Mouse (Mus musculus): ENCODE measurements around the gene Pard3. TPM values are rescaled to one million over a fixed set of nuclear protein-coding genes. Genes with fewer than 3 reads are reported as not detected.

The Pard3 gene
- polyA plus RNA-seq, 1 experiment from 2014 or later, result 54.3 TPM

- Histone ChIP-seq H3K9ac (no peak overlapping the region), H3K27ac (peak overlapping the region; percentile 57; the same call in 1 of the 2 replicates), H3K4me3 (no peak overlapping the region), H3K9me3 (no peaks in the 10 kb centered on the region), H3K4me2 (replicated peaks) (no peak overlapping the region), H3K36me3 (no peaks in the 10 kb centered on the region), H3K27me3 (no peaks in the 10 kb centered on the region), H3K4me1 (peaks cover 35% of the 10 kb centered on the region)
- peak; percentile 78; the same call in 1 of the 2 replicates for ATAC-seq (ENCODE audit: insufficient number of reproducible peaks, insufficient read depth, low FRiP score, low TSS enrichment)
- 45% methylated on average over 4 of the region's 4 CpGs for WGBS
Measured at GRCm38 (mm10) chr8:127214748-127215433, 151.2 kb downstream of the Pard3 start.

DNA sequence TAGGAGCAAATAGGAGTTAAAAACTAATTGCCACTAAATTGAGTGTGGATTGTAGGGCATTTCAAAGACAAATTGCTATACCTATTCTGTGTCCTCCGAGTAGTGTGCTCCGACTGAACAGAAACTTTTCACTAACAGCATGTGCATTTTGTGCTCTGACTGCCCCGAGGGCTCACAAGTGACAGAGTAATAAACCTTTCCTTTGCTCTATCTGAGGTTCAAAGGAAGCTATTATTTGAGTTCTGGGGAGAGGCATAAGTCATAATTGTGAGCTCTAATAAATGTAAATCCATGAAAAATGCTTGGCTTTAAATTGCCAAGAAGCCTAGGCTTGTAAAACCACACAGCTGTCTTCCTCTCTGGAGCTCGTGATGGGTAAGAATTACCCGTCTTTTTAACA, 156.5 kb downstream of the Pard3 start:
- WGBS, result 49% methylated on average over 5 of the region's 5 CpGs
- H3K4me3 ChIP-seq, result no peak overlapping the region
- H3K9me3 ChIP-seq, result no peaks in the 10 kb centered on the region
- no peak overlapping the region for H3K27ac ChIP-seq
- peaks cover 16% of the 10 kb centered on the region for H3K4me1 ChIP-seq
- H3K4me2 ChIP-seq (replicated peaks), result no peak overlapping the region
- no peak for ATAC-seq (ENCODE audit: insufficient number of reproducible peaks, insufficient read depth, low FRiP score, low TSS enrichment)
- H3K27me3 ChIP-seq, result no peaks in the 10 kb centered on the region
- H3K9ac ChIP-seq, result no peak overlapping the region
- no peaks in the 10 kb centered on the region for H3K36me3 ChIP-seq

DNA sequence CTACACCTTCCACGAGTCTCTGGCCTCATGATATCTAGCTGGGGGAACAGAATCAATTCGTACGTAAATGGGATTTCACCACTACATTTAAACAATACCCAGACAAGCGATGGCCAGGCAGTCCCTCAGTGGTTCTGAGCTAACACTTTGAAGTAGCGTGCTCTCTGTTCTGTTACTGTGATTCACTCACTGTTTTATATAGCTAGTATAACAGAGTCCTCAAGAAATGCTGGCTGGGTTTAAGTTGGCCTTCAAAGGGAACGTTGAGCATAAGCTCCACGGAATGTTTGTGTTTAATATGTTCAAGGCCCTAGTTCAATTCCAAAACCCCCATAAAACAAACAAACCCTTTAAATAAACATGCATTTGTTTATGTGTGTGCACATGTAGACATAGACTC, 156.9 kb downstream of the Pard3 start:
- Histone ChIP-seq H3K27me3 (no peaks in the 10 kb centered on the region), H3K36me3 (no peaks in the 10 kb centered on the region), H3K27ac (no peak overlapping the region), H3K4me2 (replicated peaks) (no peak overlapping the region), H3K9ac (no peak overlapping the region), H3K9me3 (no peaks in the 10 kb centered on the region), H3K4me1 (peaks cover 12% of the 10 kb centered on the region), H3K4me3 (no peak overlapping the region)
- WGBS, result 72% methylated on average over 7 of the region's 7 CpGs
- ATAC-seq (ENCODE audit: insufficient number of reproducible peaks, insufficient read depth, low FRiP score, low TSS enrichment), result no peak

GRCm38 (mm10) chr8:127222361-127222760, 158.7 kb downstream of the Pard3 start:
- no peak overlapping the region for H3K9ac ChIP-seq
- no peaks in the 10 kb centered on the region for H3K9me3 ChIP-seq
- no peak overlapping the region for H3K4me3 ChIP-seq
- H3K4me1 ChIP-seq, result 0 out of 2 replicates have a peak, but pooled peaks cover 8% of the 10 kb centered on the region
- H3K27ac ChIP-seq, result no peak overlapping the region
- no peak for ATAC-seq (ENCODE audit: insufficient number of reproducible peaks, insufficient read depth, low FRiP score, low TSS enrichment)
- H3K4me2 ChIP-seq (replicated peaks), result no peak overlapping the region
- H3K27me3 ChIP-seq, result no peaks in the 10 kb centered on the region
- no peaks in the 10 kb centered on the region for H3K36me3 ChIP-seq
- 59% methylated on average over 3 of the region's 3 CpGs for WGBS

- H3K27me3 ChIP-seq, result no peaks in the 10 kb centered on the region
- 61% methylated on average over 1 of the region's 1 CpGs for WGBS
- no peak for ATAC-seq (ENCODE audit: insufficient number of reproducible peaks, insufficient read depth, low FRiP score, low TSS enrichment)
- H3K36me3 ChIP-seq, result no peaks in the 10 kb centered on the region
- no peak overlapping the region for H3K9ac ChIP-seq
- H3K27ac ChIP-seq, result no peak overlapping the region
- H3K9me3 ChIP-seq, result no peaks in the 10 kb centered on the region
- no peak overlapping the region for H3K4me2 ChIP-seq (replicated peaks)
- H3K4me1 ChIP-seq, result peaks cover 20% of the 10 kb centered on the region
- H3K4me3 ChIP-seq, result no peak overlapping the region
Measured at GRCm38 (mm10) chr8:127226996-127227395, 163.3 kb downstream of the Pard3 start.

DNA sequence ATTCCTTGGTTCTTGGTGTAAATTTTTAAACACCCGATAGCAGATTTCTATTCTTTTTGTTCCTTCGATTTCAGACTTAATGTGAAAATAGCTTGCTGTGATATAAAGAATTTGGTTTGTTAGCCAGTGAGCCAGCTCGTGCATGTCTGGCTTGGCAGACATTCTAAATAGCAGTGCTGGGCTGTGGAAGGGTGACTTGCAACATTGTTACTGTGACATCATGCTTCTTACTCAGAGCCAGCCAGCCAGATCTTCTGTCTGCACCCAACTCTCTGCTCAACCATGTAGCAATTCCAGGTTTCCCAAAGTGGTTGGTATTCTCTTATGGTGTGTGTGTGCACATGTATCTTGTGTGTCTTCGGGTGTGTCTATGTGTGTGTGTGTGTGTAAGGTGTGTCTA, 163.7 kb downstream of the Pard3 start:
- Histone ChIP-seq H3K4me3 (no peak overlapping the region), H3K36me3 (no peaks in the 10 kb centered on the region), H3K4me2 (replicated peaks) (no peak overlapping the region), H3K27me3 (no peaks in the 10 kb centered on the region), H3K9me3 (no peaks in the 10 kb centered on the region), H3K4me1 (peaks cover 20% of the 10 kb centered on the region), H3K27ac (no peak overlapping the region), H3K9ac (no peak overlapping the region)
- WGBS, result 90% methylated on average over 4 of the region's 4 CpGs
- ATAC-seq (ENCODE audit: insufficient number of reproducible peaks, insufficient read depth, low FRiP score, low TSS enrichment), result no peak

DNA sequence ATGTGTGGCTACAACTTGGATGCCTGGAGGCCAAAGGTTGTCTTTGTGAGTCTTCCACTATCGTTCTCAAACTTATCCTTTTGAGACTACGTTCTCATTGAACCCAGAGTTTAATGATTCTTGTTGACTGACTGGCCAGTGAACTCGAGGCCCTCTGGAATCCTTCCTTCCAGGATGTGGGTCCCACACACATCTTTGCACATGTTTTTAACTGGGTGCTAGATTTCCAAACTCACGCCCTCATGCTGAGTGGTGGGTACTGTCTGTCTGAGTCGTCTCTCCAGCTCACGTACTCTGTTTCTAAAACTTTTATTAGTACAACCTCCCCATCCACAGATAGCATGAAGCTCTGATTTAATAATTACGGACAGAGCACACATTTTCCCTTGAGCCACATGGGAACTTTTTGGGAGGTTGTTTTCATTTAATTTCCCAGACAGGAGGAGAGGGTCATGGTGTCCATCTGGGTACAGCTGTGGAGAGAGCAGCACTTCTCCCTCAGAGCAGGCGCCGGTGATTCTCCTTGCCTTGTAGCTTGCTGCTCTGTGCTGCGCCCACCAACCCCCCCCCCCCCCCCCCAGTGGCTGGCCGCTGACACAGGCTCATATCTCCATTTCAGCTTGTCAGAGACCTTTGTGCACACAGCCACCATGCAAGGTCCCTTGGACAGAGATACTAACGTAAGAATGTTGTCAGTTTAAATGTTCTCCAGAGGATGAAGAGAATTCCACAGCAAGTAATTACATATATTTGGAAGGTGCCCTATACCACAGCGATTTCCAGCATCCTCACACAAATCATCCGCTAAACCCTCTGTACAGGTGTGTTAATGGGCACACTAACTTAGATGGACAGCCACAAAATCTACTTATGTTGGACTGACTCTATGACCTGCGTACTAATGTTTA, 165.9 kb downstream of the Pard3 start:
- Histone ChIP-seq H3K9me3 (no peaks in the 10 kb centered on the region), H3K4me1 (peaks cover 20% of the 10 kb centered on the region), H3K27me3 (no peaks in the 10 kb centered on the region), H3K4me3 (no peak overlapping the region), H3K9ac (no peak overlapping the region), H3K27ac (no peak overlapping the region), H3K36me3 (no peaks in the 10 kb centered on the region), H3K4me2 (replicated peaks) (no peak overlapping the region)
- no peak for ATAC-seq (ENCODE audit: insufficient number of reproducible peaks, insufficient read depth, low FRiP score, low TSS enrichment)
- 66% methylated on average over 15 of the region's 15 CpGs for WGBS

- no peak overlapping the region for H3K4me2 ChIP-seq (replicated peaks)
Measured at GRCm38 (mm10) chr8:127230233-127230595, 166.5 kb downstream of the Pard3 start.

DNA sequence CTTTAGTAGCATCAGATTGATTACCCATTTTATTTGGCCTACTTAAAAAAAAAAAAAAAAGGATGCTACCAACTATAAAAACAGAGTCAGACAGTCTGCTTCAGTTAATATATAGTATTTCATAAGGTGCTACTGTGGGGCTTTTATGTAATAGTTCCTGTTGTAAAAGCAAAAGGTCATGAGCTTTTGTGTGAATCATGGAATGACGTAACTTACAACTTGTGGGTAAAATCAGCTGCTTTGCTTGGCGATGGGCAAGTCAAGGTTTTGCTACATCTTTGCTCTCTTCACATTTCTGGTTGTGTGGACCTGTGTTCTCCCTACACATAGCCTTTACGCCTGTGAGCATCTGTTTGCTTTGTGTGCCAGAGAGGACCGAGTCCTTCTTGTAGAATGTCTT, 179.7 kb downstream of the Pard3 start:
- Histone ChIP-seq H3K4me3 (no peak overlapping the region), H3K9me3 (no peaks in the 10 kb centered on the region), H3K9ac (no peak overlapping the region), H3K4me2 (replicated peaks) (no peak overlapping the region), H3K27me3 (no peaks in the 10 kb centered on the region), H3K36me3 (no peaks in the 10 kb centered on the region), H3K4me1 (0 out of 2 replicates have a peak, but pooled peaks cover 3% of the 10 kb centered on the region), H3K27ac (no peak overlapping the region)
- 92% methylated on average over 4 of the region's 4 CpGs for WGBS
- ATAC-seq (ENCODE audit: insufficient number of reproducible peaks, insufficient read depth, low FRiP score, low TSS enrichment), result no peak

More at GRCm38 (mm10) chr8:127230233-127230595, 166.5 kb downstream of the Pard3 start:
- Histone ChIP-seq H3K4me1 (peaks cover 20% of the 10 kb centered on the region), H3K9me3 (no peaks in the 10 kb centered on the region), H3K36me3 (no peaks in the 10 kb centered on the region), H3K9ac (no peak overlapping the region), H3K4me3 (no peak overlapping the region), H3K27ac (no peak overlapping the region), H3K27me3 (no peaks in the 10 kb centered on the region)
- 55% methylated on average over 8 of the region's 8 CpGs for WGBS
- no peak for ATAC-seq (ENCODE audit: insufficient number of reproducible peaks, insufficient read depth, low FRiP score, low TSS enrichment)

- H3K4me2 ChIP-seq (replicated peaks), result no peak overlapping the region
- H3K27ac ChIP-seq, result no peak overlapping the region
- H3K9me3 ChIP-seq, result no peaks in the 10 kb centered on the region
- no peak overlapping the region for H3K4me3 ChIP-seq
- 91% methylated on average over 11 of the region's 11 CpGs for WGBS
- no peaks in the 10 kb centered on the region for H3K27me3 ChIP-seq
- H3K4me1 ChIP-seq, result 0 out of 2 replicates have a peak, but pooled peaks cover 3% of the 10 kb centered on the region
- no peaks in the 10 kb centered on the region for H3K36me3 ChIP-seq
- no peak overlapping the region for H3K9ac ChIP-seq
- no peak for ATAC-seq (ENCODE audit: insufficient number of reproducible peaks, insufficient read depth, low FRiP score, low TSS enrichment)
Measured at GRCm38 (mm10) chr8:127243841-127244240, 180.1 kb downstream of the Pard3 start.

- peaks cover 23% of the 10 kb centered on the region for H3K4me1 ChIP-seq
Measured at GRCm38 (mm10) chr8:127250746-127251145, 187.1 kb downstream of the Pard3 start.

DNA sequence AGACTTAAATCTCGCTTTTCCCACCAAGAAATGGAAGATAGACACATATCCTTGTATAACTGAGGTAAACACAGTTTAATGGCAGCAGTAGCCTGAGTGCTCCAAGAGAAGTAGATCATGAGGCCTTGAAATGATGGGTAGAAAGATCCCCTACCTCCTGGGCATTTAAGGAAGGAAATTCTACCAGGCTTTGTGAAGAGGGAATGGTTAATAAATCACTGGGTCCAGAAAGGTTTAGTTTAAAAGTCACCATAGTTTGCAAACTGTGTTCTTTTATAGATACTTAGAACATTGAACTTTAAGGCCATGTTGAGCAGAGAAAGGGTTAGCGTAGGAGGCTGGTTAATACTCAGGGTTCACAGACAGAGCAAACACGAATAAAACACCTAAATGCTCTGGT, 187.8 kb downstream of the Pard3 start:
- peaks cover 23% of the 10 kb centered on the region for H3K4me1 ChIP-seq
- 95% methylated on average over 3 of the region's 3 CpGs for WGBS

More at GRCm38 (mm10) chr8:127250746-127251145, 187.1 kb downstream of the Pard3 start:
- H3K9ac ChIP-seq, result no peak overlapping the region
- no peak overlapping the region for H3K27ac ChIP-seq
- no peaks in the 10 kb centered on the region for H3K27me3 ChIP-seq
- no peaks in the 10 kb centered on the region for H3K36me3 ChIP-seq
- no peak overlapping the region for H3K4me2 ChIP-seq (replicated peaks)
- no peaks in the 10 kb centered on the region for H3K9me3 ChIP-seq
- no peak overlapping the region for H3K4me3 ChIP-seq
- no peak for ATAC-seq (ENCODE audit: insufficient number of reproducible peaks, insufficient read depth, low FRiP score, low TSS enrichment)
- WGBS, result 28% methylated on average over 4 of the region's 4 CpGs

More for the DNA sequence above, 187.8 kb downstream of the Pard3 start:
- H3K9ac ChIP-seq, result no peak overlapping the region
- H3K27ac ChIP-seq, result no peak overlapping the region
- H3K27me3 ChIP-seq, result no peaks in the 10 kb centered on the region
- no peaks in the 10 kb centered on the region for H3K9me3 ChIP-seq
- ATAC-seq (ENCODE audit: insufficient number of reproducible peaks, insufficient read depth, low FRiP score, low TSS enrichment), result no peak
- no peaks in the 10 kb centered on the region for H3K36me3 ChIP-seq
- no peak overlapping the region for H3K4me2 ChIP-seq (replicated peaks)
- H3K4me3 ChIP-seq, result no peak overlapping the region

Measured in embryonic facial prominence, embryonic 12.5 days (tissue).